Mouse (Mus musculus): ENCODE data around the gene Exoc3l.
A peak's percentile ranks its signal among the peaks of the same experiment; 100 is the strongest.

Gene Exoc3l

DNA sequence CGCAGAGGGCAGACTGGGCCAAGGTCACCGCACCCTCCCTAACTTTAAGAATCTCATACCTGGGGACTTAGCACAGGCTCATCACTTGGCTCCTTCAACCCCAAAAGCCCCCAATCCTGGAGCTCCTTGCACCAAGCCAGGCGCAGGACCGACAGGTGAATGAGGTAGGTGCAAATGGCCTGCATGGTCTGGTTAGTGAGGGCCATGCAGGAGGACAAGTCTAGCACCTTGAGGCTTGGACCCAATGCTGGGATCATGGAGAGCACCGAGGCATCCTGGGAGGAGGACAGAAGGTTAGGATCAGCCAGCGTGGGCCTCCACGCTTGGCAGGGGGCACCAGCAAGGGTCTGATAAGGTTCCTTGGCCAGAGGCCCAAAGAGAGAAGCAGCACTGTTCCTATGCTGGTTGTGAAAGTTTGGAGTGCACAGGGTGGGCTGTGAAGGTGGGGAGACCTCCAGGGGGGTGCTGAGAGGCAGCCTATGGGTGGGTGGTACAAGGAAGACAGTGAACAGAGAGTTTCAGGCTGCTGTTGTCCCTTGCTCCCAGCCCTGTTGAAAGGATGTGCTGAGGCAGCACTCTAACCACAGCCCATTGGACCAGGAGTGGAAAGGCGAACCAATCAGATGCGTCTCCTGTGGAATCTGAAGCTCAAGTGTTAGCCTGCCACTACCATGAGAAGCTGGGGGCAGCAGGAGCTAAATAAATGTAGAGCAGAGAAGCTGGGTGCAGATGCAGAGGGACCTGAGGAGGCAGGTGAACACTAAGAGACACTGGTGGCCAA lies 17.9 kb upstream of the Exoc3l start:
- DNase-seq: no peak

DNA sequence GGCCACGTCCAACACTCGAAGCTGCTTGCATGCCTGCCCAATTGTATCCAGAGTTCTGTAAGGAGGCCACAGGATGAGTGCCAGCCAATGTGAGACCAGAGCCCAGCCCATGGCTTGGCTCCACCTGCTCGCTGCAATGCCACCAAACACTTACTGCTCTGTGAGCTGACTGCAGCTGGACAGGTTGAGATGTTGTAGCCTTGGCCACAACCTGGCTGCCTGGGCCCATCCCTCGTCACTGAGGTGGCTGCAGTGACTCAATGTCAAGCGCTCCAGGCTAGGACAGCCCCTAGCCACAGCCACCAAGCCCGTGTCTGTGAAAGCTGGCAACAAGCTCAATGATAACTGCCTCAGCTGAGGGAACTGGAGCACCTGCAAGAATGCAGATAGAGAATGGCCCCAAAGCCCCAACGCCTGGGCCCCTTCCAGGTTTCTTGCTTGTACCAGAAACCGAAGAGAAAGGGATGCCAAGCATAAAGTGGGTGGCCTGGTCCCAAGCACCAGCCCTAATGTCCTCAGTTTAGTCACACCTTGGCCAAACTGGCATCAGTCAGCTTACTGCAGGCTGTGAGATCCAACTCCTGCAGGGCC lies 17.1 kb upstream of the Exoc3l start:
- no peak for DNase-seq

DNA sequence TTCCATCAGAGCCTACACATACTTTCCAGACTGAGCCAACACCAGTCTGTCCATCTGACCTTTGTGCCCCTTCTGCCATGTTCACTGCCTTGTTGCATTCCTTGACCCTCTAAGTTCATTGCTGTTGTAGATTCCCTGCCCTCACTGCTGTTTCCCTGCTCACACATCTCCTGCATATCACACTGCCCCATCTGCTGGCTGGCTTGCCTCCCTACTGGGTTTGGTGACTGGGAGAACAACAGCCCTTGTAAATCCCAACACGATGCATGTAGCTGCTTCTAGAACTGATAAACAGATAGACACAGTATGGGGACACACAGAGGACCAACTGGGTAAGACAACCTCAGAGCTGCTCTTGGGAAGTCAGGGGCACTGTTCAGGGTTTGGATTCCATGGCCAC lies 15.8 kb upstream of the Exoc3l start:
- DNase-seq: no peak

DNA sequence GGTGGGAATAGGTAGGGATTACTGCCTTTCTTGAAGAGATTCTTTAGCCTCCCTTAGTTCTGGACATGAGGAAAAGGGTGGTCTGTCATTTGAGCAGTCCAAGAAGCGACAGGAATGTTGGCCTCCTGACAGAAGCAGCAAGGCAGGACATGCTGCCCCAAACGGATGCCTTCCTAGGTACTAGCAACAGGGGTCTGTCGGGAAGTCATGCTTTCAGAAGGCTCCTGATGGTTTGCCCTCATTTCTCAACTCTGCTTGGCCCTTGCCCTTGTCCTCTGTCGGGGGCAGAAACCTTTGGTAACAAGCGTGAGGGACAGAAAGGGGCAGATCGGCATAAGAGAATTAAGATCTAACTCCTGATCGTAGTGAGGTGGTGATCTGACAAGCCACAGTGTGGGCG lies 14.2 kb upstream of the Exoc3l start:
- no peak for DNase-seq

DNA sequence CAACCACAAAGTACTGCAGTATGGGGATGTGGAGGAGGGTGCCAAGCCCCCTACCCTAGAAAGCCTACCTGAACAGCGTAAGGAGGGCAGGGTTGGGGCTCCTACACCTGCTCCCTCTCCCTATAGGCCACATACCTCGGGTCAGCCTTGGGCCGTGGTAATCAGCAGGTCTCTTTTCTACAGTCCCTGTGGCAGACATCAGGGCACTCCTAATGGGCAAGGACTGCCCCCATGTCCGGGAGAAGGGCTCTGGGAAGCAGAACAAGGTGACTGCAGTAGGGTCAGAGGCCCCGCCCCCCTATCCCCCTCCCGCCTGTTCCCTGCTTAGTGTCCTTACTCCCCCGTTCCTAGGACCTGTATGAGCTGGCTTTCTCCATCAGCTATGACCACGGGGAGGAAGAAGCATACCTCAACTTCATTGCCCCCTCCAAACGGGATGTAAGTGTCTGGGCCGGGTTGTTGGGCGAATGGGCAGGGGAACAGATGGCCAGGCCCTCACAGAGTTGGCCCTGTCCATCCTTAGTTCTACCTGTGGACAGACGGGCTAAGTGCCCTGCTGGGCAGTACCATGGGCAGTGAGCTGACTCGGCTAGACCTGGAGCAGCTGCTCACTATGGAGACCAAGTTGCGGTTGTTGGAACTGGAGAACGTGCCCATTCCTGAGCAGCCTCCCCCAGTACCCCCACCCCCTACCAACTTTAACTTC lies 13.4 kb upstream of the Exoc3l start:
- no peak for DNase-seq

DNA sequence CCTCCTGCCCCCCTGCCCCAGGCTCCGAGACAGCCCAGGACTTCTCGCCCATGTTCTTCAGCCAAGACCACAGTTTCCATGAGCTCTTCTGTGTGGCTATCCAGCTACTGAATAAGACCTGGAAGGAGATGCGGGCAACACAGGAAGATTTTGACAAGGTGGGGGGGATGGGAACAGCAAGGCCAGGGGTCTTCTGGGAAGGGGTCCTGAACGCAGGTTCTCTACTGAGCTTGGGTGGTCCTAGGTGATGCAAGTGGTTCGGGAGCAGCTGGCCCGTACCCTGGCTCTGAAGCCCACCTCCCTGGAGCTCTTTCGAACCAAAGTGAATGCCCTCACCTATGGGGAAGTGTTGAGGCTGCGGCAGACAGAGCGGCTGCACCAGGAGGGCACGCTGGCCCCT lies 12.5 kb upstream of the Exoc3l start:
- no peak for DNase-seq

DNA sequence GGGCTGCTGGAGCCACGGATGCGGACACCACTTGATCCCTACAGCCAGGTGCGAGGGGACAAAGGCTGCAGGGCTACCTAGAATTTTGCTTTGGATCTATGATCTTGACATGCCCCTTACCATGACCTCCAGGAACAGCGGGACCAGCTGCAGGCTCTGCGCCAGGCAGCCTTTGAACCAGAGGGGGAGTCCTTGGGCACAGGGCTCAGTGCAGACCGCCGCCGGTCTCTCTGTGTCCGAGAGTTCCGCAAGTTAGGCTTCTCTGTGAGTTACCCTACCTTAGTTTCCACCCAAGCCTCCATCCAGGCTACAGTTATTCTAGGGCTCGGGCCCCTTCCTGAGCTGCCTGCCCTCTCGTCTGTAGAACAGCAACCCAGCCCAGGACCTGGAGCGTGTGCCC lies 11.8 kb upstream of the Exoc3l start:
- DNase-seq: no peak

DNA sequence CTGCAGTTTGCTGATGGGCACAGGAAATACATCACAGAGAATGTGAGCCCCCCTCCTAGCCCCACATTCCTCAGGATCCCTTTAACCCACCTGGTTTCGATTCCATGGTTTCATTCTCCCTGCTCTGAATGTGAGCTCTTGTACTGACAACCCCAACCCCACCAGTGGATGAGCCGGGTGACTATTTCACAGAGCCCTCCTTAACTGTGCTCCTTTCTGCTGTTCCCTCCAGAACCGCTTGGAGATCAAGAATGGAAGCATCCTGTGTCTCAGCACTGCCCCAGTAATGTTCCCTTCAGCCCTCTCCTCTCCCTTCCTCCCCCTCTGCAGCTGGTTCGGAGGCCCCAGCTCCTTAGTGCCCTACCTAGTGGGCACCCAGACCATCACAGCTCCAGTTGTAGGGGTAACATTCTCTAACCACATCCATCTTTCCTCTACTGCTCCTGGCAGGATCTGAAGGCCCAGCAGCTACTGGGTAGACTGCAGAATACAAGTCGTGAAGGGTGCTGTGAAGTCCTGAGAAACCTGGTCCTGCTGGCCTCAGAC lies 10.3 kb upstream of the Exoc3l start:
- no peak for DNase-seq

DNA sequence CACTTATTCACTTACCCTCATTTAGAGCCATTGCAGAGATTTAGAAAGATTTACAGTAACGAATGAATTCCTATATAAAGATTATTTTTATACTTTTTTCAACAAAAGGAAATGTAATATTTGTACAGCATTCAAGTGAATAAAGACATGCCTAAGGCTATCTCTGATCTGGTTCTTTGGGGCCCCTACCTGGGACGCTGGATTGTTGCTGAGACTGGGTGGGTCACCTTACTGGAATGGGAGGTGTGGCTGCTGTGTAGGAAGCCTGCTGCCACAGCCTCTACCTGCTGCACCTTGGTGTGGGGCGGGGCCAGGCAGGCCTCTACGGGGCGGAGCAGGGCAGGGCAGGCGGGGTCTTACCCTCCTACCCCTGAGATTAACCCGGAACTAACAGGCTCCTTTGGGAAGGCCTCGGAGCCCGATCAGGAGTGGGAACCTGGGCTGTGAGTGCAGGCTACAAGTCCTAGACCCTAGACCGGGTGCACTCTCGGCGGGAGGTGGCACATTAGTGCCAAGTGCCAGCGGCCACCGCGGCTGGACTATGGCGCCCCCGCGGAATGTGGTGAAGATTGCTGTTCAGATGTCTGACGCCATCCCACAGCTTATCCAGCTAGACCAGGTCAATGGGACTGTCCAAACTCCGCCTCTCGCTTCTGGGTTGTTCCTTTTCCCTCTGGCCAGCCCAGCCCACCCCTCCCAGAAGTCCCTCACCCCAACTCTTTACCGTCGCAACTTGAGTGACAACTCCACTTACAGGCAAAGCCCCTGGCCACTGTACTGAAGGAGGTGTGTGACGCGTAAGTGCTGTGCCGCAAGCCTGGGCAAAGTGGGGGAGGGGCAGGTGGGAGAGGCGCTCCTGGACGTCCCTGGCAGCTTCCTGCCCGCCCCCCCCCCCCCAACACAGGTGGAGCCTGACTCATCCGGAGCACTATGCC lies 9.6 kb upstream of the Exoc3l start, which contains the start of gene Elmo3:
Elmo3 (plus strand) TSS at position 391 of the 935 bp plus-strand sequence.
- DNase-seq: peak; percentile 78

DNA sequence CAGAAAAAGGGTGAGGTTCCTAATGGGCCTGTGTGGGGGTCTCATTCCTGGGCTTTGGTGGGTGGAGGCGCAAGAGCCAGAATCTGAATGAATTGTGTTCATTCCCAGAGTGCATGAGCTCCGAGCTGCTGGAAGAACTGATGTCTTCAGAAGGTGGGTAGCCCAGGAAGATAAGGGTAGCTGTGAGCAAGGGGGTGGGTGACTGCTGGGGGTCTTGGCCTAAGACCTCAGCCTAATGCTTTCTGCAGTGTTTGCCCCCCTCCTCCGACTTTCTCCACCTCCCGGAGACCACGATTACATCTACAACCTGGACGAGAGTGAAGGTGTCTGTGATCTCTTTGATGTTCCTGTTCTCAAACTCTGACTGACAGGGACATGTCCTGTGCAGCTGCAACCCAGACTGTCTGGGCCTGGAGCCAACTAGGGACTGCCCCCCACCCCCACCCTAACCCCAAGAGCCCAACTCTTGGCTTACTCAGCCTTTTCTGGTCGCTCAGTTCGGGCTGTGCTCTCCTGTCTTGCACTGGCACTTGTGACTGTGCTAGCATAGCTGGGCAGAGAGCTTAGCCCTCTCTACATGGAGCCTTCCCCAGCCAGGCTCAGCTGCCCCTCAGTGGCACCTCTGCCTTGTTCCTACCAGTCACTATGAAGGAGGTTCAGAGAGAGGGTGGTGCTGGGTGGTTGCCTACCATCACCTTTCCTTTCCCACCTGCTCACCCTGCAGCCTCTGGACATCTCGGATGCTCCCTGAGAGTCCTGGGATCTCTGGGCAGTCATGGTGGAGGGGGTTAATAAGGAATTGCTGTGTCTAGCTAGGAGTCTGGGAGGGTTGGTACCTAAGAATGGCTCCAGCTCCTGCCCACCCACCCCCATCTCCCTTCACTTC lies 8.7 kb upstream of the Exoc3l start:
- no peak for DNase-seq

DNA sequence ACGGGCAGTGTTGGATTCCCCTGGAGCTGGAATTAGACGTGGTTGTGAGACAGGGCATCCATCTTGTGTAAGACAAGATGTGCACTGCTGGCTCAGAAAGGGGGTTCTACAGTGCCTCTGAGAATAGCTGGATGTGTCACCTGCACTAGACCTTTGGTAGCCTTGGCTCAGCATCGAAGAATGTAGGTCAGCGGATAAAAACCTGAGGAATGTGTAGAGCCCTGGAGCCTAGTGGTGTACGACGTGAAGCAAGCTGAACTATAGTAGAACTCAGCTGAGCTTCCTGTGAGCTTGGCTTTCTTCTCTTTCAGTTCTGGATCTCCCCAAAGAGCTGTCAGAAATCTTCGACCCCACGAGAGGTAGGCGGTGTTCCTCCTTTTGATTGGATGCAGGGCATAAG lies 8.0 kb upstream of the Exoc3l start:
- DNase-seq: no peak

DNA sequence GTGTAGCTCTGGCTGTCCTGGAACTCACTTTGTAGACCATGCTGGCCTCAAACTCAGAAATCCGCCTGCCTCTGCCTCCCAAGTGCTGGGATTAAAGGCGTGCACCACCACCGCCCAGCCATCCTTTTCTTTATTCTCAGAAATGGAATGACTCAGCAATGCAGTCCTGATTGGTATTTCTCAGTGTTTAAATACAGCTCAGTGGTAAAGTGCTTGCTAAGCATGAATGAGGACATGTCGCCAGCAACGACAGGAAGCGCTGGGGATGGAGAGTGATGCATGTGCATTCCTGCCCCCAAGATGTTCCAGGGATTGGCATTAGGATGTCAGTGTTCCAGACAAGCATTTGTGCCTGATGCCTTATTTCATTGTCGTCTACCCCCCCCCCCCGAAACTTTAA lies 7.5 kb upstream of the Exoc3l start:
- DNase-seq: no peak

DNA sequence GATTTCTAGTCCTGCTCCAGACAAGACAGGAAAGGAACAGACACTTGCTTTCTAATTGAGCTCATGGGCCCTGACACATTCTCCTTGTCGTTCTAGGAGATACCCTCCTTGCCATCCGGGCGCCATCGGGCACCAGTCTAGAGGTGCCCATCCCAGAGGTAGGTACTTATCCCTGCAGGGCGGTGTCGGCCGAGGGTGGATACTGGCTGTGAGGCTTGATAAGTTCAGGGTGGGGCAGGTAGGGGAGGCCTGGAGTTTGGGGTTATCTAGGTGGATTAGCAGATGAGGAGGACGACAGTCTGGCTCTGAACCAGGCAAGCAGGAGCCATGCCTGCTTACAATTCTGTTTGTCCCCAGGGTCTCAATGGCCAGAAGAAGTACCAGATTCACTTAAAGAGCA lies 4.1 kb upstream of the Exoc3l start:
- no peak for DNase-seq

DNA sequence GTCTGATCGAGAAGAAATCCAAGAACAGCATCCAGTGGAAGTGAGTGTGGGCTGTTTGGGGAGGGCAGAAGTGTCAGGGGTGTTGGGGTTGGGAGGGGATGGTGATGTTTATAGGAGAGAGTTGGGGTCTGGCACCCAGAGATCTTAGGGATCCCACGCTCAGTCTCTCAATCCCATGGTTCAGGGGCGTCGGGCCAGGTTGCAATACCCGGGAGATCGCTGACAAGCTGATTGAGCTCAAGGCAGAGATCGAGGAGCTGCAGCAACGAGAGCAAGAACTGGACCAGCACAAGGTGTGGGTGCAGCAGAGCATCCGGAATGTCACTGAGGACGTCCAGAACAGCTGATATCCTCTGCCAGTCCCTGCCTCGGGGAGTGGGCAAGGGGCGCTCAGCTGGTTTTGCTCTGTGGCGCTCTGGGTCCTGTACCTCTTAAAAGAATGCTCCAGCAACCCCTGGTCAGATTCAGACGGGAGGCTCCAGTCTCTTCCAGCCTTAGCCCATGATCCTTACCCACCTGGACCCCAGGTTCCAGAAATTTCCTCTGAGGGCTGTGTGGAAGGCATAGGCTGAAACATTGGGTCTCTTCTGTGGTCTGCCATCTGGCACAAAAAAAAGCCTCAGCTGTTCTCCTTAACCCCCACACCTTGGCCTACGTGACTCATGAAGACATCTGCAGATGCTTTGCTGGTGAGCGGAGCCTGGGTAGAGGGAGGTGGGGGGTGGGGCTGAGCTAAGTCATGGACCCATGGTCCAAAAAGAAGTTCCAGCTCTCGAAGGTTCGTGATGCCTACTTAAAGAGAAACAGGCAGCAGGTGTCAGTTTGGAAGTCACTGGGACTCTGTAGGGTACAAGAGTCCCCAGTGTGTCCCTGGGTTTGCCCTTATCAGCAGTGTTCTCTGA lies 2.7 kb upstream of the Exoc3l start:
- DNase-seq: peak; percentile 6

DNA sequence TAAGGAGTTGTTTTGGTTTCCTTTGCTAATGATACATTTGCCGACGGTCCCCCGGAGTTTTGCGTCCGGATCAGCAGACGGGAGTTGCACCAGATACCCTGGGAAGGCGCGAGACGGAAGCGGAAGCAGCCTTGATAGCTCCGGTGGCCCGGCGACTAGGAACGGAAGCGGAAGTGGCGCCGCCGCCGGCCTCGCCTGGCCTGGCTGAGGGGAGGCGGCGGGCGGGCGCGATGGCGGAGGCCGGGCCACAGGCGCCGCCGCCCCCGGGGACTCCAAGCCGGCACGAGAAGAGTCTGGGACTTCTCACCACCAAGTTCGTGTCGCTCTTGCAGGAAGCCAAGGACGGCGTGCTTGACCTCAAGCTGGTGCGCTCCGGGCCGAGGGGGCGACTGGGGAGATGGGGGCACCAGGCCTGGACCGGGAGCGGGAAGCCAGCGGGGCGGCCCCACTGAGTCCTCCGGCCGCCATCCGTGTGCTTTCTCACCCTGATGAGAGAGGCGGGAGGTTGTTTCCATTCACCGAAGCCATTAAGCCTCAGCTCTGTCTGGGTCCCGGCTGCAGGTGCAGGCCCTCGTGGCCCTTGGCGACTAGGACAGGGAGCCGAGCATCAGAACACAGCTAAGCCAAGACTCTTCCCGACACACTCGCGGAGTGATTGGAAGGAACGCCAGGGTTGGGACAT lies 1.8 kb upstream of the Exoc3l start, which contains the start of gene E2f4:
E2f4 (plus strand) TSS at position 153 of the 682 bp plus-strand sequence.
- DNase-seq: peak; percentile 95

DNA sequence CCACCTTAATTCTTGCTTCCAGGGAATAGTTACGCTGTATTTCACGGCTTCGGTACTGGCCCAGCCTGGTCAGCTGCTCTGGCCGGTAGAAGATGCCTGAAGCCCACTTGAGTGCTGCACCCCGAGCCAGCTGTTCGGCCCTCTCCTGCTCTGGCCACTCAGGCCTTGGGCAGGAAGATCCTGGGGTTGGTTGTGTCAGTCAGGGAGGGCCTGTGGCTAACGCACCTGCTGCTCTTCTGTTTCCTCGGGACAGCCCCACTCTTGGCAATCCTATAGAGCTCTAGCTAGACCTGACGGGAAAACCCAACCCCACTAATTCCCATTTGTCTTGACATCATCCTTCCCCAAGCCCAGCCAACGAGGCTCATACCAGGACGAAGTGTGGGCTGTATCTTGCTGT lies 645 bp downstream of the Exoc3l start:
- DNase-seq: no peak

DNA sequence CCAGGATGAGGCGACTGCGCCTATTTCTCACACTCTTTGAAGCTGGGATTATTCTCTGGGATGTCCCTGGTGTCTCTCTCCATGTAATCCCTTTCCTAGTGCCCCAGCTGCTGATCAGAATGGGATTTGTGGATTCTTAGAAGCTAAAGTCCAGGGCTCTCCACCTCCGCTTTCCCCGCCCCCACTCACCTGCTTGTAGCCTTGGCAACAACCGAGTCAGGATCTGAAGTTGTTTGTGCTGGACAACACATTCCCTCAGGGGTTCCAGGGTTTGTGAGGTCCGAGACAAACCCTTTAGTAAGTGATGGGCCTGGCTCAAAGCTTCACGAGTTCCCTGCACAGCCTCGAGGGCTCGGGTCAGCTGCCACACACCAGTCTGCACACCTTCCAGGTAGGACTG lies 1.1 kb downstream of the Exoc3l start:
- DNase-seq: no peak

DNA sequence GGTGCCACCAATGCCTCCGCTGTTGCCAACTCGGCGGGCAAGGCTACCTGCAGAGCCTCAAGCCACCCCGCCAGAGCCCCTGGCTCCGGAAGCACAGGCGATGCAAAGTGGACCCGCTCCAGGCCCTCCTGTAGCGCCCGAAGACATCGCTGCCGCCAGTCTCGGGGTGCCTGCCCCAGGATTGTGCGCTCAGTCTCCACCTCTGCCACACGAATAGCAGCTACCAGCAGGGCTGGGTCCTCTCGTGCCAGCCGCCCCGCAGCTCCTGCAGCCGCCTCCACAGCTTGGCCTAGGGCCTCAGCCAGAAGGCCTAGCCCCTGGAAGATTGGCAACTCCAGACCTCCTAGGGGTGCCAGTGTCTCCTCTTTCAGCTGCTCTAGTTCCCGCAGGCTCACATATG lies 2.5 kb downstream of the Exoc3l start:
- no peak for DNase-seq

DNA sequence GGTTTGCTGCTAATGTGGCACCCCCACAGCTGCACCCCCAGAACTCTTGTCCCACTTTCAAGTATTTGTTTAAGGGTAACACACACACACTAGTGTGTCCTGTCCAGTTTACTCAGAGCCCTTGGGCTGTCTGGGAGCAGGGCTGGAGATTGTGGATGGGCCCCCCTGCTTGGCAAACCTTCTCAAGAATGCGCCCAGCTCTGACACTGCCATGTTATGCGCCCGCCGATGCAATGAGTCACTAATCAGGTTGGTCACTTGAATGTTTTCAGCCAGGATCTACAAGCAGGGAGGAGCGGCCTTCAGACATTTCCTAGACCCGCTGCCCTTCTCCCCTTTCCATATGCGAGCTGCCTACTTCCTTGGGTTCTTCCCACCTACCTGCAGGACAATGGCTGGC lies 3.4 kb downstream of the Exoc3l start:
- no peak for DNase-seq

DNA sequence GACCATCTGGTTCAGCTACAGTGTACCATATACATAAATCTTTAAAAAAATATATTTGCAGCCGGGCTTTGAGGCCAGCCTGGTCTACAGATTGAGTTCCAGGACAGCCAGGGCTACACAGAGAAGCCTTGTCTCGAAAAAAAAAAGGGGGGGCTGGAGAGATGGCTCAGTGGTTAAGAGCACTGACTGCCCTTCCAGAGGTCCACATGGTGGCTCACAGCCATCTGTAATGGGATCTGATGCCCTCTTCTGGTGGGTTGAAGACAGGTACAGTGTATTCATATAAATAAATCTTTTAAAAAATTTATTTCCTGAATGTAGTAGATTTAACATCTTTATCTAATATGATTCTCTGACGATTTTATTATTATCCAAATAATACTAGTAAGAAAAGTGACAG lies 4.1 kb downstream of the Exoc3l start:
- peak; percentile 3 for DNase-seq

Measured in right cerebral cortex, postnatal 14 days (tissue).